Mouse (Mus musculus): ENCODE measurements around the gene Bglap2. TPM values are rescaled to one million over a fixed set of nuclear protein-coding genes. Genes with fewer than 3 reads are reported as not detected.

The Bglap2 gene
- polyA plus RNA-seq, 1 experiment from 2014 or later = not detected

DNA sequence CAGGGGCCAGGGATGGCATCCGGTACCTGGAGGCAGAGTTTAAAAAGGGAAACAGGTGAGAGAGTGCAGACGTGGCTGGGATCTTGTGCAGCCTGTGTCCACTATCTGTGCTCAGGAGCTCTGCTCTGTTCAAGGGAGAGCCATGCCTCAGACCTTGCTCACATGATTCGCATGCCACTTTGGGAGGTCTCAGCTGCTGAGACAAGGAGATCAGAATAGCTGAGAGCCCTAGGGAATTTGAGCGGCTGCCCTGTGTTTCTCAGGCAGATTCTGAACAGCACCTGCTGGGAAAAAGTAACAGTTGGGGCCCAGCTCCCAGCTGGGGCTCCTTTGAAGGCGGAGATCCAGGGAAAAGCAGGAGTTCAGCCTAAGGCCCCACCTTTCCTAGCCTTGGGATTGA is 18.9 kb downstream of the Bglap2 start:
- Histone ChIP-seq H3K27me3 (replicated peaks; ENCODE audit: control insufficient read depth, insufficient read depth, low read length) (no peaks in the 10 kb centered on the region), H3K27ac (ENCODE audit: low read length) (no peak overlapping the region), H3K4me3 (replicated peaks; ENCODE audit: low read length) (no peak overlapping the region), H3K9ac (replicated peaks; ENCODE audit: low read depth, low read length) (no peak overlapping the region), H3K4me1 (replicated peaks; ENCODE audit: control insufficient read depth, insufficient read depth, low read length) (no peaks in the 10 kb centered on the region), H3K36me3 (ENCODE audit: control insufficient read depth, insufficient read depth) (peaks cover 59% of the 10 kb centered on the region), H3K4me2 (ENCODE audit: low read length) (no peak overlapping the region), H3K9me3 (ENCODE audit: control insufficient read depth, low read length) (no peaks in the 10 kb centered on the region)
- ATAC-seq = no peak
- WGBS = 75% methylated on average over 5 of the region's 5 CpGs

DNA sequence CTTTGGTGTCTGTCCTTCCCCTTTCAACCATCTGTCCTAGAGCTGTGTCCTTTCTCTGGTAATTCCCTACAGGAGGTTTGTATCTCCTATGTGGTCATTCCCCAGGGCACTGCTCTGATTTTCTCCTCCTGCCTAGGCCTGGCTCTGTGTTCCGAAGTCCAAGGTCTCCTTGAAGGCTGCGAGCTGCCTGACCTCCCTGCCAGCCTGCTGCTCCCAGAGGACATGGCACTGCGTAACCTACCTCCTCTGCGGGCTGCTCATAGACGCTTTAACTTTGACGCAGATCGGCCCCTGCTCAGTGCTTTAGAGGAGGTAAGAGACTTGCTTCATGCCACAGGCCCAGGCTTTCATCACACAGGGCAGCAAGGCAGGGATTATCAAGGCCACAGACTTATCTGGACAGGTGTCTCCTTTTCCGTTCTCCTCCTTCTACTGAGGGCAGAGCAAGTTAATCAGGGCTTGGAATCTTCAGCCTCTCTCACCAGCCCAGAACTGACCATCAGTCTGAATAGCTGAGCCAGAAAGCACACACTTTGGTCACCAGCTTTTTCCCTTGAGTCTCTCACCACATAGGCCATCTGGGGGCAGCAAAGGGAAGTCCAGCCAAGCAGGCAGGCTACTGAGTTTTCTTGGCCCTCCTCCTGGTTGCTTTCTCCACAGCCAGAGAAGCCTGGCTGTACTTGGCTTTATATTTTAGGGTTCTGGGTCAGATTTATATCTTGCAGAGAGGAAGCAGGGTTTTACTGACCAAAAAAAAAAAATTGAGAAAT is 23.9 kb downstream of the Bglap2 start:
- no peak overlapping the region for H3K27ac ChIP-seq (ENCODE audit: low read length)
- no peak overlapping the region for H3K9ac ChIP-seq (replicated peaks; ENCODE audit: low read depth, low read length)
- H3K36me3 ChIP-seq (ENCODE audit: control insufficient read depth, insufficient read depth) = peaks cover 76% of the 10 kb centered on the region
- ATAC-seq = no peak
- H3K4me1 ChIP-seq (replicated peaks; ENCODE audit: control insufficient read depth, insufficient read depth, low read length) = no peaks in the 10 kb centered on the region
- no peaks in the 10 kb centered on the region for H3K9me3 ChIP-seq (ENCODE audit: control insufficient read depth, low read length)
- no peak overlapping the region for H3K4me3 ChIP-seq (replicated peaks; ENCODE audit: low read length)
- no peak overlapping the region for H3K4me2 ChIP-seq (ENCODE audit: low read length)
- 95% methylated on average over 8 of the region's 8 CpGs for WGBS
- no peaks in the 10 kb centered on the region for H3K27me3 ChIP-seq (replicated peaks; ENCODE audit: control insufficient read depth, insufficient read depth, low read length)

DNA sequence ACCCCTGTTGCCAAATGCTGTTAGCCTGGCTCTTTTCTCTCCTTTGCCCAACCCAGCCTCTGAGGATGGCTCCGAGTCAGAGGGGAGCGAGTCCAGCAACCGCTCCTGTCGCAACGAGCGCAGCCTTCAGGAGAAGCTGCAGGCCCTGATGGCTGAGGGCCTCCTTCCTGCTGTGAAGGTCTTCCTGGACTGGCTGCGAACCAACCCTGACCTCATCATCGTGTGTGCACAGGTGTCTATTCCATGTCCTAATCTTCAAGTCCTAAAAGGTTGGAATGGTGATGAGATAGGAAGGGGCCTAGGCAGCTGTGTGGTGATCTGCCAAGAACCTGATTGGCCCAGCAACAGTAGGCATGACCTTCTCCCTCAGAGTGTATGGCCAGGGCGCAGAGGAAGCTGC is 25.6 kb downstream of the Bglap2 start:
- Histone ChIP-seq H3K4me3 (replicated peaks; ENCODE audit: low read length) (no peak overlapping the region), H3K9ac (replicated peaks; ENCODE audit: low read depth, low read length) (no peak overlapping the region), H3K9me3 (ENCODE audit: control insufficient read depth, low read length) (no peaks in the 10 kb centered on the region), H3K36me3 (ENCODE audit: control insufficient read depth, insufficient read depth) (peaks cover 74% of the 10 kb centered on the region), H3K27me3 (replicated peaks; ENCODE audit: control insufficient read depth, insufficient read depth, low read length) (no peaks in the 10 kb centered on the region), H3K4me1 (replicated peaks; ENCODE audit: control insufficient read depth, insufficient read depth, low read length) (no peaks in the 10 kb centered on the region), H3K27ac (ENCODE audit: low read length) (no peak overlapping the region), H3K4me2 (ENCODE audit: low read length) (no peak overlapping the region)
- WGBS = 94% methylated on average over 9 of the region's 9 CpGs
- no peak for ATAC-seq

DNA sequence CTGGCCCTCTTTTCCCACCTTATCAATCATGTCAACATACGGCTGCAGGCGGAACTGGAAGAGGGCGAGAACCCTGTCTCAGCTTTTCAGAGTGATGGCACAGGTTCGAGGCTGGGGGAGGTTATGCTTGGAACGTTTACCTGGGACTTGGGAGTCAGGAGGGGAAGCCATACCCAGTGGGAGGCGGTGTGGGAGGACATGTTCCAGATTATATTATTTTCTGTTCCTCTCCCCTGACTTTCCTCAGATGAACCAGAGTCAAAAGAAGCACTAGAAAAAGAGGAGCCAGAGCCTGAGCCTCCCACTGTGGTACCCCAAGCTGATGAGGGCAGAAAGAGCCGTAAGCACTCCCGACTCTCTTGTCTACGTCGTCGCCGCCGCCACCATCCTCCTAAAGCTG is 27.8 kb downstream of the Bglap2 start:
- Histone ChIP-seq H3K9ac (replicated peaks; ENCODE audit: low read depth, low read length) (no peak overlapping the region), H3K27me3 (replicated peaks; ENCODE audit: control insufficient read depth, insufficient read depth, low read length) (no peaks in the 10 kb centered on the region), H3K36me3 (ENCODE audit: control insufficient read depth, insufficient read depth) (peaks cover 72% of the 10 kb centered on the region), H3K27ac (ENCODE audit: low read length) (no peak overlapping the region), H3K4me3 (replicated peaks; ENCODE audit: low read length) (no peak overlapping the region), H3K4me1 (replicated peaks; ENCODE audit: control insufficient read depth, insufficient read depth, low read length) (no peaks in the 10 kb centered on the region), H3K4me2 (ENCODE audit: low read length) (no peak overlapping the region), H3K9me3 (ENCODE audit: control insufficient read depth, low read length) (no peaks in the 10 kb centered on the region)
- 96% methylated on average over 13 of the region's 13 CpGs for WGBS
- no peak for ATAC-seq

DNA sequence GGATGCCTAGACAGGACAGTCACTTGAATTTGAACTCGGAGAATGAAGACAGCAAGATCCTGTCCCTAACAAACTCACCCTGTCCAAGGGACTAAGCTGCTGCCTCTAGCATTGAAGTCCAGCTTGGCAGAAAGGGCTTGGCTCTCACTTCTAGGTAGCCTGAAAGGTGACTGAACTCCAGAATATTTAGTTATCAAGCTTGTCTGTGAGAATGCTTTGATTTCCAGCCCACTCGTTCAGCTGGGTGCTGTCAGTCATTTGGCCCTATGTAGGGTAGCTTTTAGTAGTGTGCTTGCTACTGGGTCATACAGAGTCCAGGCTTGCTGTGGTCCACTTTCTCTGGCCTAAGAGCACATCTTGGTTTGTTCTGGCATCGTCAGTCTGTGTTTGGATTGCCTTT is 39.5 kb downstream of the Bglap2 start:
- Histone ChIP-seq H3K27me3 (replicated peaks; ENCODE audit: control insufficient read depth, insufficient read depth, low read length) (no peaks in the 10 kb centered on the region), H3K36me3 (ENCODE audit: control insufficient read depth, insufficient read depth) (peaks cover 20% of the 10 kb centered on the region), H3K9ac (replicated peaks; ENCODE audit: low read depth, low read length) (no peak overlapping the region), H3K27ac (ENCODE audit: low read length) (no peak overlapping the region), H3K4me1 (replicated peaks; ENCODE audit: control insufficient read depth, insufficient read depth, low read length) (peaks cover 20% of the 10 kb centered on the region), H3K4me3 (replicated peaks; ENCODE audit: low read length) (no peak overlapping the region), H3K4me2 (ENCODE audit: low read length) (no peak overlapping the region), H3K9me3 (ENCODE audit: control insufficient read depth, low read length) (no peaks in the 10 kb centered on the region)
- 67% methylated on average over 3 of the region's 3 CpGs for WGBS
- ATAC-seq = no peak

DNA sequence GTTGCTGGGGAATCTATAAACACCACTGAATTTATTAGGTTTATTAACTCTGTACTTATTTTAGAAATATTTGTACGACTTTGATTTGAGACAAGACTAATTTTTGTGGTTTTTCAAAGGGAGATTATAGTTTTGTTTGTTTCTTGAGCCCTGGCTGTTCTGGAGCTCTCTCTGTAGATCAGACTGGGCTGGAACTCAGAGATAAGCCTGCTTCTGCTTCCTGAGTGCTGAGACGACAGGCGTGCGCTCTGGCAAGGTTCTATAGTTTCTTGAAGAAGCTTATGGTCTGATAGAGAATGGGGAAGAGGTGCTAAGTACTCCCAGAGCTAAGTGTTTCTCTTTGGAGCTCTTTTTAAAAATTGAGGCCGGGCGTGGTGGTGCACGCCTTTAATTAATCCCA is 40.2 kb downstream of the Bglap2 start:
- no peaks in the 10 kb centered on the region for H3K27me3 ChIP-seq (replicated peaks; ENCODE audit: control insufficient read depth, insufficient read depth, low read length)
- no peak overlapping the region for H3K4me2 ChIP-seq (ENCODE audit: low read length)
- peaks cover 13% of the 10 kb centered on the region for H3K36me3 ChIP-seq (ENCODE audit: control insufficient read depth, insufficient read depth)
- H3K9ac ChIP-seq (replicated peaks; ENCODE audit: low read depth, low read length) = no peak overlapping the region
- ATAC-seq = no peak
- no peak overlapping the region for H3K27ac ChIP-seq (ENCODE audit: low read length)
- H3K4me3 ChIP-seq (replicated peaks; ENCODE audit: low read length) = no peak overlapping the region
- peaks cover 20% of the 10 kb centered on the region for H3K4me1 ChIP-seq (replicated peaks; ENCODE audit: control insufficient read depth, insufficient read depth, low read length)
- 96% methylated on average over 7 of the region's 7 CpGs for WGBS
- H3K9me3 ChIP-seq (ENCODE audit: control insufficient read depth, low read length) = no peaks in the 10 kb centered on the region

DNA sequence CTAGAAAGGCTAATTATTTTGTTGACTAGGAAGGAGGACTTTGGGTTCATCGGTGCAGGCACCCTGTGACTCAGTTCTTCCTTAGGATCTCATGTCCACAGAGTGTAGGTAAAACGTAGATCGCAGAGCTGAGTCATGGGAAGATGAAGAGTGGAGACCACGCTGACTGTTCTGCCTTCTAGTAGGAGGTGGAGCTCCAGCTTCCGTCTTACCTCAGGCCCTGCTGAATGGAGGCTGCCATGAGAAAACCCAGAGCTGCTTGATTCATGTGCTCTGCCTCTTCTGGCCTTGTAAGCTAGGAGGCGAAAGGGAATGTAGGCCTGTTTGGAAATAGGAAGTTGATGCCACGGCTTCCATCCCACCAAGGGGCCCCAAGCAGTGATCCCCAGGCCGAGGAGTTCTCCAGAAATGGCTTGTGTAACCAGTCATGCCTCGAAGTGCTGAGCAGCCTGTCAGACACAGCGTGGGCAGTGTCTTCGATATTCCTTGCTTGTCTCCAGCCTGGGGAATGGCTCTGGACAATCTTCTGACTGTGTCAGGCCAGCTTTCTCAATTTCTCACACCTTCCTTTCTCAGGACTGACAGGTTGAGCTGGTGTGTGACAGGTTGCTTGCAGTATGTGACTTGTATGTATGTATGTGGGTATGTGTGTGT is 41.0 kb downstream of the Bglap2 start:
- no peak overlapping the region for H3K4me2 ChIP-seq (ENCODE audit: low read length)
- peaks cover 5% of the 10 kb centered on the region; the same call in 1 of the 2 replicates for H3K36me3 ChIP-seq (ENCODE audit: control insufficient read depth, insufficient read depth)
- H3K4me3 ChIP-seq (replicated peaks; ENCODE audit: low read length) = no peak overlapping the region
- no peaks in the 10 kb centered on the region for H3K27me3 ChIP-seq (replicated peaks; ENCODE audit: control insufficient read depth, insufficient read depth, low read length)
- ATAC-seq = no peak
- no peak overlapping the region for H3K27ac ChIP-seq (ENCODE audit: low read length)
- peaks cover 20% of the 10 kb centered on the region for H3K4me1 ChIP-seq (replicated peaks; ENCODE audit: control insufficient read depth, insufficient read depth, low read length)
- WGBS = 90% methylated on average over 11 of the region's 11 CpGs
- H3K9me3 ChIP-seq (ENCODE audit: control insufficient read depth, low read length) = no peaks in the 10 kb centered on the region
- no peak overlapping the region for H3K9ac ChIP-seq (replicated peaks; ENCODE audit: low read depth, low read length)

DNA sequence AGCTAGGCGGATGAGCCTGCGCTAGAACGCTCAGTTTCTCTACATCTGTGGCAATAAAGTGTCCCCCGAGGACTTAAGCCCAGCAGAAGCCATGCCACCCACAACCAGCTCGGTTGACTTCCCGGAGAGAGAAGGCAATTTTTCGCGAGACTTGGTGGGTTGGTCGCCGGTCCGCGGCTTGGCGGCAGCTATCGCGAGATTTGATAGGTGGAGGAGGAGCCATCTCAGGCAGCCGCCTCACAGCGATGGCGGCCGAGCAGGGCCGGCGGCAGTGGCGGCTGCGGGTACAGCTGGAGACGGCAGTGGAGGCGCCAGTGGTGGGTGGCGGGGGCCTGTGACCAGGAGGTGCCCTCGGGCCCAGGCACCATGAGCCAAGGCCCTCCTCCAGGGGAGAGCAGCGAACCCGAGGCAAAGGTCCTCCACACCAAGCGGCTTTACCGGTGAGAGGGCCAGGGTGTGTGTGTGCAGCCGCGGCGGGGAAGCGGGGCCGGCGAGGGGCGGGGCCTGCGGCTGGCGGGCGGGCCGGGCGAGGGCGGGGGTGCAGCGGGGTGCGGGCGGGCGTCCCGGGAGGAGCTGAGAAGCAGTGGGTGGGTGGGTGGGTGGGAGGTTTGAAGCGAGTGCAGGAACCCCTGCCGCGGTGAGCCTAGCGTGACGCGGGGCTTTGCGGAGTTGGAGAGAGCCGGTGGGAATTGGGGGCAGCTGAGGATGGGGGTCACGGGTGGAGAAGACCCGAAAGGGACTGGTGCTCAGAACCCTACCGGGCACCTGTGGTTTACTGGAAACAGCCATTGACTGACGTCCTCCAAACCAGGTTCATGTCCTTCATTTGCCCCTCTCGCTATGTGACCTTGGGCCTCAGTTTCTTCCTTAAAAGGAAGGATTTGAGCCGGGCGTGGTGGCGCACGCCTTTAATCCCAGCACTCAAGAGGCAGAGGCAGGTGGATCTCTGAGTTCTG is 42.2 kb downstream of the Bglap2 start, which contains the start of the genes Tmem79 and Smg5:
TSS of gene Tmem79 (minus strand) at position 91 of the 956 bp plus-strand sequence.
TSS of gene Smg5 (plus strand) at position 203 of the 956 bp plus-strand sequence.
- Histone ChIP-seq H3K4me3 (replicated peaks; ENCODE audit: low read length) (peak within 1 kb of the TSS; percentile 54), H3K4me2 (ENCODE audit: low read length) (peak within 1 kb of the TSS; percentile 78), H3K4me1 (replicated peaks; ENCODE audit: control insufficient read depth, insufficient read depth, low read length) (peaks cover 20% of the 10 kb centered on the region), H3K9ac (replicated peaks; ENCODE audit: low read depth, low read length) (peak within 1 kb of the TSS; percentile 98), H3K27ac (ENCODE audit: low read length) (peak within 1 kb of the TSS; percentile 95), H3K36me3 (ENCODE audit: control insufficient read depth, insufficient read depth) (no peaks in the 10 kb centered on the region), H3K27me3 (replicated peaks; ENCODE audit: control insufficient read depth, insufficient read depth, low read length) (no peaks in the 10 kb centered on the region), H3K9me3 (ENCODE audit: control insufficient read depth, low read length) (no peaks in the 10 kb centered on the region)
- 2% methylated on average over 57 of the region's 66 CpGs for WGBS
- peak; percentile 97 for ATAC-seq

Measured in forebrain, embryonic 16.5 days (tissue).